Mouse (Mus musculus) limb, embryonic 13.5 days (tissue): ENCODE data around the gene 1110051M20Rik. TPM values are rescaled to one million over a fixed set of nuclear protein-coding genes. Genes with fewer than 3 reads are reported as not detected.
A peak's percentile ranks its signal among the peaks of the same experiment; 100 is the strongest.

Experiments used
- ATAC-seq: fragments of 200-750 bp; cut with Nextera tagmentation; 2 replicates; pipeline ENCODE4 v1.8.0; 2017; ENCODE audit warnings: low read depth, moderate number of reproducible peaks, moderate TSS enrichment; ENCODE audit not compliant: low FRiP score
- H3K27ac ChIP-seq: fragments of 300-500 bp; sonication (generic); 2 replicates; pipeline ENCODE4 v1.5.1; 2015; ENCODE audit warnings: inconsistent platforms, mild to moderate bottlenecking, moderate library complexity
- H3K27me3 ChIP-seq: fragments of 300-500 bp; sonication (generic); 2 replicates; pipeline ENCODE4 v1.6.1; 2015; ENCODE audit warnings: mild to moderate bottlenecking, inconsistent platforms
- H3K36me3 ChIP-seq: fragments of 300-500 bp; sonication (generic); 2 replicates; pipeline ENCODE4 v1.6.1; 2015; ENCODE audit warnings: inconsistent platforms, mild to moderate bottlenecking, moderate library complexity
- H3K4me1 ChIP-seq: fragments of 300-500 bp; sonication (generic); 2 replicates; pipeline ENCODE4 v1.6.1; 2015; ENCODE audit warnings: inconsistent platforms
- H3K4me2 ChIP-seq: fragments of 300-500 bp; sonication (generic); replicated peaks from 2 replicates; pipeline ENCODE4 v1.6.1; 2015; ENCODE audit warnings: inconsistent platforms, mild to moderate bottlenecking, moderate library complexity
- H3K4me3 ChIP-seq: fragments of 300-500 bp; sonication (generic); 2 replicates; pipeline ENCODE4 v1.5.1; 2015; ENCODE audit warnings: moderate library complexity, mild to moderate bottlenecking, inconsistent platforms
- H3K9ac ChIP-seq: fragments of 300-500 bp; sonication (generic); 2 replicates; pipeline ENCODE4 v1.6.1; 2015; ENCODE audit warnings: mild to moderate bottlenecking, inconsistent platforms
- H3K9me3 ChIP-seq: fragments of 300-500 bp; sonication (generic); 2 replicates; pipeline ENCODE4 v1.6.1; 2016; ENCODE audit warnings: inconsistent platforms
- WGBS: fragments of 180-500 bp; shearing (Covaris S2); methylation state at CpG from one replicate; pipeline ENCODE4 v1.1.7; 2015; 5-methylcytosine and 5-hydroxymethylcytosine counted together
- polyA plus RNA-seq: library from polyadenylated mRNA; unstranded; fragments of >200 nt; fragmentation: Nextera tagmentation; extraction: Ambion mirVana; gene quantifications from 2 replicates; pipeline ENCODE4 v1.2.1, GENCODE M21; 2015

1110051M20Rik gene
- polyA plus RNA-seq, 1 experiment from 2014 or later = 79.4 TPM

- no peaks in the 10 kb centered on the region for H3K9me3 ChIP-seq
- H3K4me1 ChIP-seq = no peaks in the 10 kb centered on the region
- peaks cover 7% of the 10 kb centered on the region; the same call in 1 of the 2 replicates for H3K36me3 ChIP-seq
- H3K9ac ChIP-seq = no peak overlapping the region
- no peak overlapping the region for H3K4me3 ChIP-seq
- ATAC-seq = no peak
- no peak overlapping the region for H3K27ac ChIP-seq
- no peak overlapping the region for H3K4me2 ChIP-seq
- 10% methylated on average over 5 of the region's 5 CpGs for WGBS
- no peaks in the 10 kb centered on the region for H3K27me3 ChIP-seq
These were observed 135.8 kb downstream of the 1110051M20Rik start for GRCm38 (mm10) chr2:91308680-91309079.

- Histone ChIP-seq H3K4me3 (no peak overlapping the region), H3K9me3 (no peaks in the 10 kb centered on the region), H3K4me1 (no peaks in the 10 kb centered on the region), H3K27ac (no peak overlapping the region), H3K4me2 (no peak overlapping the region), H3K27me3 (no peaks in the 10 kb centered on the region), H3K9ac (no peak overlapping the region), H3K36me3 (peaks cover 7% of the 10 kb centered on the region; the same call in 1 of the 2 replicates)
- no peak for ATAC-seq
These were observed 137.9 kb downstream of the 1110051M20Rik start for GRCm38 (mm10) chr2:91306589-91306988.

GRCm38 (mm10) chr2:91305926-91306325 is 138.6 kb downstream of the 1110051M20Rik start:
- Histone ChIP-seq H3K27me3 (no peaks in the 10 kb centered on the region), H3K9ac (no peak overlapping the region), H3K27ac (no peak overlapping the region), H3K4me2 (no peak overlapping the region), H3K4me3 (no peak overlapping the region), H3K9me3 (no peaks in the 10 kb centered on the region), H3K4me1 (no peaks in the 10 kb centered on the region), H3K36me3 (peaks cover 7% of the 10 kb centered on the region; the same call in 1 of the 2 replicates)
- 90% methylated on average over 9 of the region's 9 CpGs for WGBS
- no peak for ATAC-seq

- Histone ChIP-seq H3K4me2 (no peak overlapping the region), H3K9me3 (no peaks in the 10 kb centered on the region), H3K4me3 (no peak overlapping the region), H3K27ac (no peak overlapping the region), H3K9ac (no peak overlapping the region), H3K4me1 (peaks cover 8% of the 10 kb centered on the region), H3K27me3 (no peaks in the 10 kb centered on the region), H3K36me3 (peaks cover 7% of the 10 kb centered on the region; the same call in 1 of the 2 replicates)
- WGBS = 76% methylated on average over 3 of the region's 3 CpGs
- no peak for ATAC-seq
These were observed 141.7 kb downstream of the 1110051M20Rik start for GRCm38 (mm10) chr2:91302845-91303244.

- H3K9ac ChIP-seq = no peak overlapping the region
- peaks cover 8% of the 10 kb centered on the region for H3K4me1 ChIP-seq
- no peak overlapping the region for H3K4me3 ChIP-seq
- ATAC-seq = no peak
- peaks cover 7% of the 10 kb centered on the region; the same call in 1 of the 2 replicates for H3K36me3 ChIP-seq
- H3K27me3 ChIP-seq = no peaks in the 10 kb centered on the region
- no peak overlapping the region for H3K4me2 ChIP-seq
- H3K9me3 ChIP-seq = no peaks in the 10 kb centered on the region
- H3K27ac ChIP-seq = no peak overlapping the region
- WGBS = 81% methylated on average over 2 of the region's 2 CpGs
These were observed 142.7 kb downstream of the 1110051M20Rik start for GRCm38 (mm10) chr2:91301836-91302235.

- Histone ChIP-seq H3K27me3 (no peaks in the 10 kb centered on the region), H3K9me3 (no peaks in the 10 kb centered on the region)
These were observed 143.7 kb downstream of the 1110051M20Rik start for GRCm38 (mm10) chr2:91300784-91301183.

GRCm38 (mm10) chr2:91299156-91299555 is 145.3 kb downstream of the 1110051M20Rik start:
- ATAC-seq = peak; percentile 80
- H3K27ac ChIP-seq = peak overlapping the region; percentile 39
- H3K4me2 ChIP-seq = no peak overlapping the region

More at GRCm38 (mm10) chr2:91300784-91301183, 143.7 kb downstream of the 1110051M20Rik start:
- no peak overlapping the region for H3K4me2 ChIP-seq
- WGBS = 92% methylated on average over 2 of the region's 2 CpGs
- peaks cover 8% of the 10 kb centered on the region for H3K4me1 ChIP-seq
- no peak overlapping the region for H3K4me3 ChIP-seq
- peaks cover 7% of the 10 kb centered on the region; the same call in 1 of the 2 replicates for H3K36me3 ChIP-seq
- no peak overlapping the region for H3K27ac ChIP-seq
- no peak for ATAC-seq
- H3K9ac ChIP-seq = no peak overlapping the region

GRCm38 (mm10) chr2:91295895-91296294 is 148.6 kb downstream of the 1110051M20Rik start:
- ATAC-seq = no peak
- Histone ChIP-seq H3K27ac (no peak overlapping the region), H3K4me1 (peaks cover 17% of the 10 kb centered on the region), H3K36me3 (no peaks in the 10 kb centered on the region; the same call in 1 of the 2 replicates), H3K4me3 (no peak overlapping the region), H3K4me2 (no peak overlapping the region), H3K9me3 (no peaks in the 10 kb centered on the region), H3K27me3 (no peaks in the 10 kb centered on the region), H3K9ac (no peak overlapping the region)
- 88% methylated on average over 5 of the region's 5 CpGs for WGBS

More at GRCm38 (mm10) chr2:91299156-91299555, 145.3 kb downstream of the 1110051M20Rik start:
- Histone ChIP-seq H3K4me3 (no peak overlapping the region), H3K27me3 (no peaks in the 10 kb centered on the region), H3K9ac (no peak overlapping the region), H3K4me1 (peaks cover 8% of the 10 kb centered on the region), H3K36me3 (peaks cover 4% of the 10 kb centered on the region; the same call in 1 of the 2 replicates), H3K9me3 (no peaks in the 10 kb centered on the region)
- WGBS = 42% methylated on average over 3 of the region's 3 CpGs

GRCm38 (mm10) chr2:91294226-91294625 is 150.3 kb downstream of the 1110051M20Rik start:
- peaks cover 15% of the 10 kb centered on the region for H3K4me1 ChIP-seq
- 89% methylated on average over 3 of the region's 3 CpGs for WGBS
- H3K36me3 ChIP-seq = no peaks in the 10 kb centered on the region; the same call in 1 of the 2 replicates
- ATAC-seq = no peak
- H3K9ac ChIP-seq = no peak overlapping the region
- H3K27me3 ChIP-seq = no peaks in the 10 kb centered on the region
- no peaks in the 10 kb centered on the region for H3K9me3 ChIP-seq
- no peak overlapping the region for H3K27ac ChIP-seq
- H3K4me2 ChIP-seq = no peak overlapping the region
- no peak overlapping the region for H3K4me3 ChIP-seq

- Histone ChIP-seq H3K9me3 (no peaks in the 10 kb centered on the region), H3K4me1 (peaks cover 11% of the 10 kb centered on the region), H3K9ac (peak overlapping the region; percentile 15; the same call in 1 of the 2 replicates), H3K4me2 (0 out of 2 replicates have a peak overlapping the region, but pooled peaks have one; percentile 3), H3K36me3 (peaks cover 6% of the 10 kb centered on the region; the same call in 1 of the 2 replicates), H3K27ac (peak overlapping the region; percentile 23; the same call in 1 of the 2 replicates), H3K27me3 (no peaks in the 10 kb centered on the region), H3K4me3 (no peak overlapping the region)
- WGBS = 51% methylated on average over 12 of the region's 12 CpGs
- ATAC-seq = peak; percentile 34; the same call in 1 of the 2 replicates
These were observed 153.1 kb downstream of the 1110051M20Rik start for GRCm38 (mm10) chr2:91291197-91292007.

- ATAC-seq = no peak
- Histone ChIP-seq H3K36me3 (0 out of 2 replicates have a peak, but pooled peaks cover 6% of the 10 kb centered on the region), H3K9ac (no peak overlapping the region), H3K27me3 (no peaks in the 10 kb centered on the region), H3K9me3 (no peaks in the 10 kb centered on the region), H3K4me2 (no peak overlapping the region), H3K4me1 (peaks cover 37% of the 10 kb centered on the region), H3K27ac (no peak overlapping the region), H3K4me3 (no peak overlapping the region)
- 62% methylated on average over 6 of the region's 6 CpGs for WGBS
These were observed 156.9 kb downstream of the 1110051M20Rik start for GRCm38 (mm10) chr2:91287563-91287962.

GRCm38 (mm10) chr2:91285885-91286505 is 158.5 kb downstream of the 1110051M20Rik start:
- ATAC-seq = peak; percentile 30; the same call in 1 of the 2 replicates
- Histone ChIP-seq H3K9me3 (no peaks in the 10 kb centered on the region), H3K27ac (no peak overlapping the region), H3K4me1 (peaks cover 43% of the 10 kb centered on the region), H3K4me3 (no peak overlapping the region), H3K9ac (no peak overlapping the region), H3K36me3 (peaks cover 6% of the 10 kb centered on the region; the same call in 1 of the 2 replicates), H3K27me3 (no peaks in the 10 kb centered on the region), H3K4me2 (no peak overlapping the region)
- WGBS = 15% methylated on average over 7 of the region's 7 CpGs
